Mouse (Mus musculus): ENCODE measurements around the gene Cd82.

DNA sequence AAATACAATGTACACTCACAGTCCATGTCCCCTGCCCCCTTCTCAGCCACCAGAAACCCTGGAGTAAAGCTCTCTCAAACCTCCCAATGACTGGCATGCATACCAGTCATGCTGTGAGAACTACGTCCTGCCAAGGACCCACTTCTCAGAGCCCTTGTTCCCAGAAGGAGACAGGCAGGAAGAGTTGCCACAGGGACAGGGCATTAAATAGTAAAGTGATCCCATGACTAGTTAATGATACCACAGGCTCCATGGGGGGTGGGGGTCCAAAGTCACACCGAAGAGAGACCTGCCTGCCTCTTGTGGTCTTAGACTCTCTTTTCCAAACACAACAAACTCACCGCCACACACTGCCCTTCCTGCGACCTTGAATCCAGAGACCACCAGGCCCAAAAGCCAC is 10.4 kb downstream of the Cd82 start:
- TF ChIP-seq CTCF (IDR thresholded peaks at IDR 0.05; ENCODE audit: borderline replicate concordance, control insufficient read depth, extremely low read depth, insufficient read depth, low read length, poor library complexity), result no peak
- TF ChIP-seq POLR2A (IDR thresholded peaks at IDR 0.05; ENCODE audit: control insufficient read depth, extremely low read depth, insufficient read depth, low read length, poor library complexity), result no peak
